Mouse (Mus musculus): ENCODE measurements at regions not wholly inside any gene's neighbourhood (a gene's known extent, or its start where the extent isn't known, plus 50 kb on each side); places are given as distances from the start of the nearest gene placed in this dataset.

- no peak for TF ChIP-seq GATA1 (IDR thresholded peaks at IDR 0.05; ENCODE audit: borderline replicate concordance, low read length)
- TF ChIP-seq FLI1 (IDR thresholded peaks at IDR 0.05; ENCODE audit: low read length), result no peak
Observed at GRCm38 (mm10) chr13:99729145-99729544, 171.7 kb downstream of the Cartpt start.

Measured in megakaryocyte, embryonic 14.5 days (primary cell).